Mouse (Mus musculus) intestine, postnatal 0 days (tissue): ENCODE measurements around the gene Nfasc. TPM values are rescaled to one million over a fixed set of nuclear protein-coding genes. Genes with fewer than 3 reads are reported as not detected.

ENCODE experiments used
- ATAC-seq: fragments of 200-750 bp; cut with Nextera tagmentation; 2 replicates; pipeline ENCODE4 v1.8.0; 2017; ENCODE audit warnings: mild to moderate bottlenecking, moderate TSS enrichment, moderate library complexity
- H3K27ac ChIP-seq: fragments of 300-500 bp; sonication (generic); 2 replicates; pipeline ENCODE4 v1.5.1; 2014; ENCODE audit warnings: mild to moderate bottlenecking, low read depth, low read length, moderate library complexity
- H3K27me3 ChIP-seq: fragments of 300-500 bp; sonication (generic); replicated peaks from 2 replicates; pipeline ENCODE4 v1.6.1; 2014; ENCODE audit warnings: low read length, mixed read lengths; ENCODE audit not compliant: control insufficient read depth, insufficient read depth
- H3K36me3 ChIP-seq: fragments of 300-500 bp; sonication (generic); 2 replicates; pipeline ENCODE4 v1.6.1; 2014; ENCODE audit warnings: mild to moderate bottlenecking, moderate library complexity; ENCODE audit not compliant: control insufficient read depth, insufficient read depth
- H3K4me1 ChIP-seq: fragments of 300-500 bp; sonication (generic); replicated peaks from 2 replicates; pipeline ENCODE4 v1.6.1; 2014; ENCODE audit warnings: antibody characterized with exemption, low read length, mixed read lengths; ENCODE audit not compliant: control insufficient read depth, insufficient read depth
- H3K4me2 ChIP-seq: fragments of 300-500 bp; sonication (generic); replicated peaks from 2 replicates; pipeline ENCODE4 v1.6.1; 2014; ENCODE audit warnings: low read depth, mild to moderate bottlenecking, moderate library complexity
- H3K4me3 ChIP-seq: fragments of 300-500 bp; sonication (generic); 2 replicates; pipeline ENCODE4 v1.5.1; 2014; ENCODE audit warnings: low read depth, low read length
- H3K9ac ChIP-seq: fragments of 300-500 bp; sonication (generic); 2 replicates; pipeline ENCODE4 v1.6.1; 2014; ENCODE audit warnings: mild to moderate bottlenecking, low read depth, low read length
- H3K9me3 ChIP-seq: fragments of 300-500 bp; sonication (generic); 2 replicates; pipeline ENCODE4 v1.6.1; 2016; ENCODE audit warnings: mixed run types; ENCODE audit not compliant: control insufficient read depth
- CTCF ChIP-seq: sonication (generic); IDR thresholded peaks from 2 replicates; pipeline ENCODE4 v1.5.1; 2016; ENCODE audit warnings: low read depth, mild to moderate bottlenecking, control low read depth, antibody characterized with exemption, moderate library complexity
- WGBS: fragments of 180-500 bp; shearing (Covaris S2); extraction: QIAGEN DNeasy Blood & Tissue Kit; methylation state at CpG from one replicate; pipeline ENCODE4 v1.1.7; 2014; 5-methylcytosine and 5-hydroxymethylcytosine counted together
- polyA plus RNA-seq: library from polyadenylated mRNA; unstranded; fragments of >200 nt; fragmentation: Nextera tagmentation; extraction: Ambion mirVana; gene quantifications from 2 replicates; pipeline ENCODE4 v1.2.1, GENCODE M21; 2015

The Nfasc gene
- polyA plus RNA-seq, 1 experiment from 2014 or later, result 0.83 TPM

- ATAC-seq, result no peak
- Histone ChIP-seq H3K9ac (no peak overlapping the region), H3K27ac (no peak overlapping the region), H3K4me1 (no peaks in the 10 kb centered on the region), H3K9me3 (no peaks in the 10 kb centered on the region), H3K36me3 (no peaks in the 10 kb centered on the region), H3K4me2 (no peak overlapping the region), H3K27me3 (peaks cover 21% of the 10 kb centered on the region), H3K4me3 (no peak overlapping the region)
- no peak for TF ChIP-seq CTCF
- 2% methylated on average over 11 of the region's 11 CpGs for WGBS
These were observed 2.5 kb downstream of the Nfasc start for GRCm38 (mm10) chr1:132739077-132739521.

DNA sequence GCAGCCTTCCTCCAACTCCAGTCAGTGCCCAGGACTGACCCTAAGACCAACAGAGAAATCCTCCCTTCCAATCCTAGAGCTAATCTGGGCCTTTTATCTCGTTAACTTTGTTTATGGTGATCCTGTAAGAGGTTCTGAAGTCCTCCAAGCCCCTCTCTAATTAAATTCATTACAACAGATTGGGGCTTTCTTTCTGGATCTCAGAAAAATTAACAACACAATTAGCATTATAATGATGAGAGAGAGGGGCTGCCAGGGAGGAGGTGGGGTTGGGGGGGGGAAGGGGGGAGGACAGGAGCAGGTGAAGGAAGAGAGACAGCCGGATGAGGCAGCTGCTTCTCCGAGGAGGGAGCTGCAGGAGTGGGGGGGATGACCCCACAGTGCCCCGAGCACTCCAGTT, 5.4 kb downstream of the Nfasc start:
- Histone ChIP-seq H3K4me2 (no peak overlapping the region), H3K9me3 (no peaks in the 10 kb centered on the region), H3K27ac (no peak overlapping the region), H3K27me3 (peaks cover 6% of the 10 kb centered on the region; the same call in 1 of the 2 replicates), H3K4me1 (no peaks in the 10 kb centered on the region), H3K4me3 (no peak overlapping the region), H3K9ac (no peak overlapping the region), H3K36me3 (no peaks in the 10 kb centered on the region)
- no peak for TF ChIP-seq CTCF
- WGBS, result 15% methylated on average over 4 of the region's 4 CpGs
- no peak for ATAC-seq

GRCm38 (mm10) chr1:132733873-132734447, 7.6 kb downstream of the Nfasc start:
- TF ChIP-seq CTCF, result no peak
- Histone ChIP-seq H3K9ac (no peak overlapping the region), H3K27ac (no peak overlapping the region), H3K27me3 (0 out of 2 replicates have a peak, but pooled peaks cover 3% of the 10 kb centered on the region), H3K36me3 (no peaks in the 10 kb centered on the region), H3K4me2 (no peak overlapping the region), H3K4me3 (no peak overlapping the region), H3K4me1 (no peaks in the 10 kb centered on the region), H3K9me3 (no peaks in the 10 kb centered on the region)
- WGBS, result 28% methylated on average over 9 of the region's 9 CpGs
- no peak for ATAC-seq

DNA sequence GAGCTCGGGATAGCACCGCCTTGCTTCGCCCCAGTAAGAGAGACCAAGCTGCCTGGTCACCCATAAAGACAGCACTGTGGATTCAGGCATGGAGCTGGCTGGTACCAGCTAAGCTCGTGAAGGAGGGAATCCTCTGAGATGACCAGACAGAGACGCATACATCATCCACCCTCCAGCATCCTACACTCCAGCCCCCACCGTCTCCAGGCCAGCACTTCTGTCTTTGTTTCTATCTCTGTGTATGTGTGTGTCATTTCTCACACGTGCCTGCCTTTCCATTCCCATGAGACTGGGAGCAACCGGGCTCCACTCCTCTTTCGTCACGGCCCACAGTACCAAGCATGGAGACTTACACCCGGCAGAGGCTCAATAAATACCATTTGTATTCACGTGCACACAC, 9.3 kb downstream of the Nfasc start:
- 85% methylated on average over 12 of the region's 12 CpGs for WGBS
- H3K27ac ChIP-seq, result no peak overlapping the region
- no peak overlapping the region for H3K9ac ChIP-seq
- no peak for ATAC-seq
- no peak overlapping the region for H3K4me2 ChIP-seq
- H3K9me3 ChIP-seq, result no peaks in the 10 kb centered on the region
- no peaks in the 10 kb centered on the region for H3K27me3 ChIP-seq
- no peak for TF ChIP-seq CTCF
- no peaks in the 10 kb centered on the region for H3K36me3 ChIP-seq
- H3K4me3 ChIP-seq, result no peak overlapping the region
- no peaks in the 10 kb centered on the region for H3K4me1 ChIP-seq

GRCm38 (mm10) chr1:132727548-132727947, 14.0 kb downstream of the Nfasc start:
- 34% methylated on average over 2 of the region's 2 CpGs for whole genome bisulfite sequencing
- Histone ChIP-seq H3K27me3 (no peaks in the 10 kb centered on the region), H3K27ac (no peak overlapping the region), H3K4me3 (no peak overlapping the region), H3K4me1 (no peaks in the 10 kb centered on the region), H3K4me2 (no peak overlapping the region), H3K36me3 (no peaks in the 10 kb centered on the region), H3K9ac (no peak overlapping the region), H3K9me3 (no peaks in the 10 kb centered on the region)
- no peak for TF ChIP-seq CTCF
- ATAC-seq, result no peak

DNA sequence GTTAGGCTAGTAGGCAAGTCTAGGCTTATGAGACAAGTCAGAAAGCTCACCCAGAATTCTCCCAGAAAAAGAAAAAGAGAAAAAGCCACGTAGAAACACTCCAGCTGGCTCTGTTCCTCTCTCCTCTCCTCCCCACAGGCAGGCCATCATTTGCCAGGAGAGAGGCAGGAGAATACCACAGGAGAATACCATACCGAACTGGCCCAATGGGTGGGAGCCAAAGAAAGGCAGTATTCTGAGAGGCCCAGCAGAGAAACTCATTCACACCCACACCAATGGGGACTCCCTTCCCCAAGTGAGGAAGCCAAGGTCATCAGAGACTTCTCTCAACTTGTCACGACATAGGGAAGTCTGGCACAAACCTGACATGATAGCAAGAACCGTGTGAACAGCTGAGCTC, 19.2 kb downstream of the Nfasc start:
- H3K36me3 ChIP-seq, result no peaks in the 10 kb centered on the region
- no peaks in the 10 kb centered on the region for H3K27me3 ChIP-seq
- no peaks in the 10 kb centered on the region for H3K9me3 ChIP-seq
- no peak overlapping the region for H3K27ac ChIP-seq
- H3K4me3 ChIP-seq, result no peak overlapping the region
- ATAC-seq, result no peak
- no peak for TF ChIP-seq CTCF
- no peak overlapping the region for H3K9ac ChIP-seq
- 62% methylated on average over 4 of the region's 4 CpGs for WGBS
- H3K4me2 ChIP-seq, result no peak overlapping the region
- H3K4me1 ChIP-seq, result no peaks in the 10 kb centered on the region

GRCm38 (mm10) chr1:132721266-132721665, 20.3 kb downstream of the Nfasc start:
- no peak overlapping the region for H3K9ac ChIP-seq
- no peak overlapping the region for H3K4me3 ChIP-seq
- H3K36me3 ChIP-seq, result no peaks in the 10 kb centered on the region
- TF ChIP-seq CTCF, result no peak
- 57% methylated on average over 3 of the region's 3 CpGs for WGBS
- no peak overlapping the region for H3K27ac ChIP-seq
- H3K27me3 ChIP-seq, result no peaks in the 10 kb centered on the region
- no peak for ATAC-seq
- H3K4me2 ChIP-seq, result no peak overlapping the region
- no peaks in the 10 kb centered on the region for H3K4me1 ChIP-seq
- H3K9me3 ChIP-seq, result no peaks in the 10 kb centered on the region
